Mouse (Mus musculus) liver, adult 2 months (tissue): ENCODE measurements at regions not wholly inside any gene's neighbourhood (a gene's known extent, or its start where the extent isn't known, plus 50 kb on each side); places are given as distances from the start of the nearest gene placed in this dataset.

Source experiments
- CTCF ChIP-seq: fragments of 200-500 bp; IDR thresholded peaks from 2 replicates; pipeline ENCODE4 v1.5.1; 2011; ENCODE audit warnings: low read depth, low read length, control low read depth
- POLR2A ChIP-seq: fragments of 200-500 bp; IDR thresholded peaks from 2 replicates; pipeline ENCODE4 v1.6.1; 2011; ENCODE audit warnings: low read length, control low read depth; ENCODE audit not compliant: insufficient read depth; ENCODE audit errors: extremely low read depth

GRCm38 (mm10) chr1:39123813-39124146, 69.8 kb upstream of the Npas2 start:
- TF ChIP-seq POLR2A (no peak), CTCF (no peak)
